Mouse (Mus musculus) heart, postnatal 0 days (tissue): ENCODE data around the gene Gm15217. TPM values are rescaled to one million over a fixed set of nuclear protein-coding genes. Genes with fewer than 3 reads are reported as not detected.

Source experiments
- ATAC-seq: fragments of 200-750 bp; cut with Nextera tagmentation; 2 replicates; pipeline ENCODE4 v1.8.0; 2017; ENCODE audit warnings: low read depth, moderate number of reproducible peaks, moderate library complexity; ENCODE audit not compliant: insufficient read depth
- DNase-seq: peaks from one replicate; pipeline ENCODE4 v3.0.0-alpha.2; 2016; ENCODE audit warnings: low spot score
- H3K27ac ChIP-seq: fragments of 300-500 bp; sonication (generic); 2 replicates; pipeline ENCODE4 v1.5.1; 2014; ENCODE audit warnings: low read depth, mild to moderate bottlenecking
- H3K27me3 ChIP-seq: fragments of 300-500 bp; sonication (generic); 2 replicates; pipeline ENCODE4 v1.6.1; 2014; ENCODE audit warnings: low read length, mixed read lengths; ENCODE audit not compliant: control insufficient read depth, insufficient read depth
- H3K36me3 ChIP-seq: fragments of 300-500 bp; sonication (generic); replicated peaks from 2 replicates; pipeline ENCODE4 v1.6.1; 2014; ENCODE audit warnings: low read length, mixed read lengths; ENCODE audit not compliant: control insufficient read depth, insufficient read depth
- H3K4me1 ChIP-seq: fragments of 300-500 bp; sonication (generic); 2 replicates; pipeline ENCODE4 v1.6.1; 2014; ENCODE audit warnings: antibody characterized with exemption; ENCODE audit not compliant: control insufficient read depth, insufficient read depth
- H3K4me2 ChIP-seq: fragments of 300-500 bp; sonication (generic); 2 replicates; pipeline ENCODE4 v1.6.1; 2014; ENCODE audit warnings: low read depth, mild to moderate bottlenecking, low read length, moderate library complexity
- H3K4me3 ChIP-seq: fragments of 300-500 bp; sonication (generic); 2 replicates; pipeline ENCODE4 v1.5.1; 2014; ENCODE audit warnings: low read depth, low read length
- H3K9ac ChIP-seq: fragments of 300-500 bp; sonication (generic); replicated peaks from 2 replicates; pipeline ENCODE4 v1.6.1; 2014; ENCODE audit warnings: low read depth, low read length, mixed read lengths
- H3K9me3 ChIP-seq: fragments of 300-500 bp; sonication (generic); replicated peaks from 2 replicates; pipeline ENCODE4 v1.6.1; 2016; ENCODE audit warnings: low read length; ENCODE audit not compliant: control insufficient read depth
- CTCF ChIP-seq: IDR thresholded peaks from 2 replicates; pipeline ENCODE4 v1.5.1; 2016; ENCODE audit warnings: antibody characterized with exemption, control low read depth, low read depth
- EP300 ChIP-seq: IDR thresholded peaks from 2 replicates; pipeline ENCODE4 v1.6.1; 2016; ENCODE audit warnings: antibody characterized with exemption, low read depth
- WGBS: fragments of 180-500 bp; shearing (Covaris S2); extraction: QIAGEN DNeasy Blood & Tissue Kit; methylation state at CpG from one replicate; pipeline ENCODE4 v1.1.7; 2014; 5-methylcytosine and 5-hydroxymethylcytosine counted together
- polyA plus RNA-seq: library from polyadenylated mRNA; unstranded; fragments of >200 nt; fragmentation: Nextera tagmentation; extraction: Ambion mirVana; gene quantifications from 2 replicates; pipeline ENCODE4 v1.2.1, GENCODE M21; 2015
- total RNA-seq: library from RNA; depleted of rRNA; stranded (reverse); fragments of >200 nt; gene quantifications from 2 replicates; pipeline ENCODE4 v1.2.3, GENCODE M21; 2014; ENCODE audit warnings: low replicate concordance

The Gm15217 gene
- total and polyA plus RNA-seq, 2 experiments from 2014 or later, result not detected

GRCm38 (mm10) chr14:46384946-46385691, 5.9 kb downstream of the Gm15217 start:
- peak overlapping the region; percentile 6; the same call in 1 of the 2 replicates for H3K9ac ChIP-seq
- peaks cover 4% of the 10 kb centered on the region; the same call in 1 of the 2 replicates for H3K36me3 ChIP-seq
- 39% methylated on average over 14 of the region's 14 CpGs for WGBS
- no peak overlapping the region for H3K27ac ChIP-seq
- no peak for DNase-seq
- no peak for TF ChIP-seq EP300
- TF ChIP-seq CTCF, result no peak
- H3K9me3 ChIP-seq, result no peaks in the 10 kb centered on the region
- peaks cover 35% of the 10 kb centered on the region for H3K27me3 ChIP-seq
- H3K4me3 ChIP-seq, result peak overlapping the region; percentile 61
- ATAC-seq, result no peak
- H3K4me2 ChIP-seq, result peak overlapping the region; percentile 76
- H3K4me1 ChIP-seq, result peaks cover 9% of the 10 kb centered on the region; the same call in 1 of the 2 replicates

- Histone ChIP-seq H3K4me2 (peak overlapping the region; percentile 76), H3K9ac (peak overlapping the region; percentile 39), H3K36me3 (peaks cover 4% of the 10 kb centered on the region; the same call in 1 of the 2 replicates), H3K27ac (no peak overlapping the region), H3K9me3 (no peaks in the 10 kb centered on the region), H3K4me1 (peaks cover 8% of the 10 kb centered on the region; the same call in 1 of the 2 replicates), H3K27me3 (peaks cover 41% of the 10 kb centered on the region), H3K4me3 (peak overlapping the region; percentile 61)
- DNase-seq (no peak), ATAC-seq (no peak)
- no peak for TF ChIP-seq EP300
- TF ChIP-seq CTCF, result no peak
- WGBS, result under 1% methylated on average over 39 of the region's 39 CpGs
Measured at GRCm38 (mm10) chr14:46385701-46386477, 6.7 kb downstream of the Gm15217 start.

- H3K27ac ChIP-seq, result 0 out of 2 replicates have a peak overlapping the region, but pooled peaks have one; percentile 8
- DNase-seq (peak; percentile 16), ATAC-seq (no peak)
- WGBS, result 0% methylated on average over 28 of the region's 28 CpGs
- peaks cover 8% of the 10 kb centered on the region; the same call in 1 of the 2 replicates for H3K4me1 ChIP-seq
- H3K36me3 ChIP-seq, result peaks cover 4% of the 10 kb centered on the region; the same call in 1 of the 2 replicates
- H3K9me3 ChIP-seq, result no peaks in the 10 kb centered on the region
- TF ChIP-seq EP300, result no peak
- TF ChIP-seq CTCF, result no peak
- H3K9ac ChIP-seq, result peak overlapping the region; percentile 39
- H3K27me3 ChIP-seq, result peaks cover 48% of the 10 kb centered on the region
- H3K4me3 ChIP-seq, result peak overlapping the region; percentile 61
- peak overlapping the region; percentile 76 for H3K4me2 ChIP-seq
Measured at GRCm38 (mm10) chr14:46386478-46387356, 7.5 kb downstream of the Gm15217 start.

GRCm38 (mm10) chr14:46387357-46387671, 8.1 kb downstream of the Gm15217 start:
- peak overlapping the region; percentile 61 for H3K4me3 ChIP-seq
- peak; percentile 88 for DNase-seq
- H3K27ac ChIP-seq, result peak overlapping the region; percentile 75
- no peaks in the 10 kb centered on the region for H3K9me3 ChIP-seq
- H3K36me3 ChIP-seq, result peaks cover 2% of the 10 kb centered on the region; the same call in 1 of the 2 replicates
- ATAC-seq, result peak; percentile 86
- TF ChIP-seq EP300, result no peak
- no peak for TF ChIP-seq CTCF
- 0% methylated on average over 23 of the region's 27 CpGs for WGBS
- H3K9ac ChIP-seq, result peak overlapping the region; percentile 46; the same call in 1 of the 2 replicates
- peaks cover 8% of the 10 kb centered on the region; the same call in 1 of the 2 replicates for H3K4me1 ChIP-seq
- H3K27me3 ChIP-seq, result peaks cover 50% of the 10 kb centered on the region
- peak overlapping the region; percentile 76 for H3K4me2 ChIP-seq

GRCm38 (mm10) chr14:46387821-46388481, 8.7 kb downstream of the Gm15217 start:
- under 1% methylated on average over 41 of the region's 41 CpGs for WGBS
- TF ChIP-seq EP300 (no peak), CTCF (no peak)
- peak overlapping the region; percentile 75 for H3K27ac ChIP-seq
- H3K9me3 ChIP-seq, result no peaks in the 10 kb centered on the region
- DNase-seq (peak; percentile 54), ATAC-seq (peak; percentile 20)
- H3K9ac ChIP-seq, result peak overlapping the region; percentile 46
- peaks cover 50% of the 10 kb centered on the region for H3K27me3 ChIP-seq
- peaks cover 8% of the 10 kb centered on the region; the same call in 1 of the 2 replicates for H3K4me1 ChIP-seq
- no peaks in the 10 kb centered on the region; the same call in 1 of the 2 replicates for H3K36me3 ChIP-seq
- peak overlapping the region; percentile 61 for H3K4me3 ChIP-seq
- peak overlapping the region; percentile 76 for H3K4me2 ChIP-seq
